In the genomic region with DNA sequence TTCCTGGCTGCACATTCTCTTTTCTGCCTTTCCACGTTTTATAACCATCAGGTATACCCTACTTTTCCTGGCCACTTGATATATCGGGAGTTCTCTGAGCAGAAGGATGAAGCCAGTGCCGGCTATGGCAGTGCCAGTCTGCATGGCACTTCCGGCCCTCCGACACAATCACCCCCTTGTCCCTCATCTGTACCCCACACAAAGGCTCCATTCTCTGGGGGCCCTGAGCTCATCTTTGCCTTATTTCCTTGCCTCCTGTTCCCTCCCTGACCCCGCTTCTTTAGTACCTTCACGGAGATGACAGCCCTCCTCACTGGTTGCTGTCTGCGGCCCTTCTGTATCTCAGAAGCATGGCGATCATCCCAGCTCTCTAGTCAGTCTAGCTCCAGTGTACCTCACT, we compare ENCODE assay signal across 28 mouse cellular contexts. TPM values are rescaled to one million over a fixed set of nuclear protein-coding genes. Genes with fewer than 3 reads are reported as not detected.
DNase-seq lines count a peak whose midpoint lies in the region; ATAC-seq and TF ChIP-seq lines count a peak whose summit lies in the region.
"Had no signal": no experiment of that assay in that cellular context is flagged by ENCODE, and none has a peak within 500 bp of the region (broad histone marks: within the 10 kb centered on the region; RNA-seq: fewer than 3 reads in every experiment).

No protein-coding gene starts in this region.

- intact Hi-C loops in gastrocnemius, adult 2 months (cut with DNase I): loop anchor here (5.0 kb wide), 1 partner anchor 92 kb away; no protein-coding TSS in a partner anchor

- H3K4me3 ChIP-seq in stomach, embryonic 15.5 days (replicated peaks): no peak overlapping the region
- H3K4me3 ChIP-seq in stomach, postnatal 0 days (ENCODE audit: low read depth, low read length): no peak overlapping the region
- H3K4me3 ChIP-seq in gastrocnemius, adult 2 months: no peak overlapping the region
- H3K4me3 ChIP-seq: forebrain, embryonic 13.5 days; heart, embryonic 15.5 days; kidney, embryonic 15.5 days; liver, embryonic 12.5 days; neural tube, embryonic 15.5 days had no signal

- TF ChIP-seq EP300 in stomach, postnatal 0 days (optimal IDR thresholded peaks at IDR 0.05): no peak

- DNase-seq in frontal cortex, postnatal 14 days (ENCODE audit: low spot score in 2 of 2): no peak
- DNase-seq in layer of hippocampus, adult 9-11 months: peak; percentile 68
- DNase-seq in layer of hippocampus, adult 9-10 months (ENCODE audit: low spot score): no peak
- DNase-seq in stomach, postnatal 0 days (ENCODE audit: low spot score): no peak
- DNase-seq in gastrocnemius, adult 2 months: no peak
- DNase-seq: adrenal gland, adult 2 months; adrenal gland, postnatal 36 days; gastrocnemius, postnatal 36 days; kidney, adult 18-20 months; kidney, postnatal 25 days; liver, postnatal 0 days; midbrain, embryonic 14.5 days; right cerebral cortex, postnatal 4 days; thymus, postnatal 14 days had no signal

- H3K36me3 ChIP-seq in stomach, embryonic 15.5 days: peaks cover 8% of the 10 kb centered on the region; the same call in 1 of the 2 replicates
- no peaks in the 10 kb centered on the region; the same call in 1 of the 2 replicates for H3K36me3 ChIP-seq in stomach, postnatal 0 days (ENCODE audit: control insufficient read depth, insufficient read depth, low read length)

- H3K4me1 ChIP-seq in stomach, embryonic 15.5 days: no peaks in the 10 kb centered on the region
- H3K4me1 ChIP-seq in stomach, postnatal 0 days (replicated peaks; ENCODE audit: control insufficient read depth, insufficient read depth): no peaks in the 10 kb centered on the region
- H3K4me1 ChIP-seq: forebrain, embryonic 13.5 days; kidney, embryonic 15.5 days; neural tube, embryonic 15.5 days had no signal

- no peak overlapping the region for H3K4me2 ChIP-seq in stomach, embryonic 15.5 days
- H3K4me2 ChIP-seq in stomach, postnatal 0 days (replicated peaks; ENCODE audit: low read depth): no peak overlapping the region
- H3K4me2 ChIP-seq: forebrain, embryonic 13.5 days; heart, embryonic 15.5 days; kidney, embryonic 15.5 days; liver, embryonic 12.5 days; neural tube, embryonic 15.5 days had no signal

- H3K27ac ChIP-seq in stomach, embryonic 15.5 days: no peak overlapping the region
- H3K27ac ChIP-seq in stomach, postnatal 0 days (replicated peaks): no peak overlapping the region
- no peak overlapping the region for H3K27ac ChIP-seq in gastrocnemius, adult 2 months
- H3K27ac ChIP-seq: forebrain, embryonic 13.5 days; heart, embryonic 15.5 days; kidney, embryonic 15.5 days; liver, embryonic 12.5 days; macrophage; neural tube, embryonic 15.5 days had no signal

- no peaks in the 10 kb centered on the region for H3K9me3 ChIP-seq in stomach, embryonic 15.5 days
- no peaks in the 10 kb centered on the region for H3K9me3 ChIP-seq in stomach, postnatal 0 days (ENCODE audit: control insufficient read depth, low read length)
- H3K9me3 ChIP-seq: forebrain, embryonic 13.5 days; heart, embryonic 15.5 days; kidney, embryonic 15.5 days; liver, embryonic 12.5 days; neural tube, embryonic 15.5 days had no signal

- TF ChIP-seq CTCF in stomach, postnatal 0 days (IDR thresholded peaks at IDR 0.05; ENCODE audit: low read depth): no peak
- no peak for TF ChIP-seq CTCF in gastrocnemius, adult 2 months (IDR thresholded peaks at IDR 0.05)

- H3K27me3 ChIP-seq in stomach, embryonic 15.5 days (replicated peaks): no peaks in the 10 kb centered on the region
- no peaks in the 10 kb centered on the region for H3K27me3 ChIP-seq in stomach, postnatal 0 days (ENCODE audit: control insufficient read depth, insufficient read depth, low read length)
- H3K27me3 ChIP-seq: forebrain, embryonic 13.5 days; heart, embryonic 15.5 days; kidney, embryonic 15.5 days; liver, embryonic 12.5 days; neural tube, embryonic 15.5 days had no signal

- no peak overlapping the region for H3K9ac ChIP-seq in stomach, embryonic 15.5 days
- H3K9ac ChIP-seq in stomach, postnatal 0 days (ENCODE audit: low read length): no peak overlapping the region
- H3K9ac ChIP-seq: forebrain, embryonic 13.5 days; heart, embryonic 15.5 days; kidney, embryonic 15.5 days; liver, embryonic 12.5 days; liver, postnatal 0 days; neural tube, embryonic 15.5 days had no signal

- ATAC-seq in frontal cortex, adult (ENCODE audit: low TSS enrichment): peak; percentile 55
- ATAC-seq in stomach, embryonic 15.5 days (ENCODE audit: insufficient read depth, low FRiP score, low read depth): 0 out of 2 replicates have a peak, but pooled peaks have one; percentile 22
- no peak for ATAC-seq in stomach, postnatal 0 days (ENCODE audit: low FRiP score, low TSS enrichment)
- ATAC-seq: forebrain, embryonic 13.5 days; hindbrain, embryonic 16.5 days; liver, embryonic 12.5 days; liver, postnatal 0 days had no signal

- 85% methylated on average over 9 of the region's 9 CpGs for WGBS in stomach, embryonic 15.5 days
- WGBS in stomach, postnatal 0 days: 89% methylated on average over 9 of the region's 9 CpGs

RNA-seq across cellular contexts. Expression of a gene that starts 12.3 kb away (rescaled TPM):
- 10.5 and 10.8 TPM in 2 replicates for polyA plus RNA-seq in stomach, embryonic 15.5 days (2015; fragmentation: Nextera tagmentation; extraction: Ambion mirVana)
- 4.0 and 4.8 TPM in 2 replicates for polyA plus RNA-seq in stomach, postnatal 0 days (2015; fragmentation: Nextera tagmentation; extraction: Ambion mirVana)
- 10 to 100 TPM; 50.2 to 53.9 TPM for total RNA-seq in gastrocnemius, adult 2 months (2021)

RNA-seq across cellular contexts. Expression of a gene that starts 15.7 kb away (rescaled TPM):
- polyA plus RNA-seq in stomach, embryonic 15.5 days (2015; fragmentation: Nextera tagmentation; extraction: Ambion mirVana): 4.0 and 4.2 TPM in 2 replicates
- 0.95 and 1.1 TPM in 2 replicates for polyA plus RNA-seq in stomach, postnatal 0 days (2015; fragmentation: Nextera tagmentation; extraction: Ambion mirVana)
- 10 to 100 TPM; 82.2 to 84.2 TPM for total RNA-seq in gastrocnemius, adult 2 months (2021)

RNA-seq across cellular contexts. Expression of a gene that starts 26.7 kb away (rescaled TPM):
- 16.5 and 22.3 TPM in 2 replicates for polyA plus RNA-seq in stomach, embryonic 15.5 days (2015; fragmentation: Nextera tagmentation; extraction: Ambion mirVana)
- polyA plus RNA-seq in stomach, postnatal 0 days (2015; fragmentation: Nextera tagmentation; extraction: Ambion mirVana): 8.9 and 11.8 TPM in 2 replicates
- total RNA-seq in gastrocnemius, adult 2 months (2021): 10 to 100 TPM; 16.8 to 17.3 TPM

RNA-seq across cellular contexts. Expression of a gene that starts 32.7 kb away (rescaled TPM):
- polyA plus RNA-seq in stomach, embryonic 15.5 days (2015; fragmentation: Nextera tagmentation; extraction: Ambion mirVana): 104 and 111 TPM in 2 replicates
- 95.4 and 102 TPM in 2 replicates for polyA plus RNA-seq in stomach, postnatal 0 days (2015; fragmentation: Nextera tagmentation; extraction: Ambion mirVana)
- total RNA-seq in gastrocnemius, adult 2 months (2021): 10 to 100 TPM; 41.6 to 50.6 TPM

RNA-seq across cellular contexts. Expression of a gene that starts 37.4 kb away (rescaled TPM):
- 21.4 and 22.5 TPM in 2 replicates for polyA plus RNA-seq in stomach, embryonic 15.5 days (2015; fragmentation: Nextera tagmentation; extraction: Ambion mirVana)
- 41.9 TPM in 2 replicates for polyA plus RNA-seq in stomach, postnatal 0 days (2015; fragmentation: Nextera tagmentation; extraction: Ambion mirVana)
- total RNA-seq in gastrocnemius, adult 2 months (2021): not detected
- total RNA-seq: gastrocnemius, adult 18-20 months; heart, postnatal 25 days; layer of hippocampus, postnatal 10 days; left cerebral cortex, postnatal 36 days; megakaryocyte-erythroid progenitor cell, adult 5-6 weeks had no signal
